Mouse (Mus musculus) right cerebral cortex, postnatal 10 days (tissue): ENCODE measurements around the gene Prr23a3.

Source experiments
- DNase-seq, 2 experiments: peaks; one replicate each; pipeline ENCODE4 v3.0.0; 2021; ENCODE audit warnings: low spot score in 2 of 2

The Prr23a3 gene

DNA sequence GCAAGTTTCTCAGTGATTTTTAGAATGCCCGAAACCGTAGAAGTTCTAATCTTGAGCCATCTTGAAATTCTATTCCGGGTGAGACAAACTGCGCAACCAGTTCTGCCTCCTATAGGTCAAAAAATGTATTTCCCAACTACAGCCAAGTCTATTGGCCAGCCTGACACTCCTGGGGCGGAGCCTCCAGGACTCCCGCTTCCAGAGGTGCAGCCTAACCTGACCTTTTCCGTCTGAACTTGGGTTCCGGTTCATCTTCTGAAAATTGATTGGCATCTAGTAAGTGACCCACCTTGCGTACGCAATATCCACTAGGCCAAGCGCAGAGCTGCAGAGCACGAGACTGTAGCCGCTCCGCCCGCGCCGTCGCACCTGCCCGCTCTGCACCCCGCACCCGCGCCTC lies at the start of gene Prr23a3:
TSS of gene Prr23a3 (plus strand) at position 197 of the 400 bp plus-strand sequence.
- DNase-seq, result no peak

DNA sequence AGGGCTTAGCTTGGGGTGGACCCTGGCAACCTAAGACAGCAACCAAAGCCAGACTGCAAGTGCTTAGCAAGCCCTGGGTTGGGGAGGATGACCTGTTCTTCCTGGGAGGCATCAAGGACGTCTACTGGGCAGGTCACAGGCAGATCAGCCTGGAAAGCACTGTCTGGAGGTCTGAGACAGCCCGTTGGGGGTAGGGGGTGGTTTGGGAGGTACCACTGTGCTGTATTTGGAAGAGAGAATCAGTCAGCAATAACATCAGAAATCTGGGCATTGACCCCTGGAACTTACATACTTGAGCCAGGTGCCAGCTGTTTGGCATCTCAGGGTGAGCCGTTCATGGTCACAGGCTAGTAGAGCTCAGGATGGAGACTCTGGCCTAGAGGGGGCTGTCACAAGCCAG lies 48.5 kb upstream of the Prr23a3 start:
- DNase-seq, result no peak

DNA sequence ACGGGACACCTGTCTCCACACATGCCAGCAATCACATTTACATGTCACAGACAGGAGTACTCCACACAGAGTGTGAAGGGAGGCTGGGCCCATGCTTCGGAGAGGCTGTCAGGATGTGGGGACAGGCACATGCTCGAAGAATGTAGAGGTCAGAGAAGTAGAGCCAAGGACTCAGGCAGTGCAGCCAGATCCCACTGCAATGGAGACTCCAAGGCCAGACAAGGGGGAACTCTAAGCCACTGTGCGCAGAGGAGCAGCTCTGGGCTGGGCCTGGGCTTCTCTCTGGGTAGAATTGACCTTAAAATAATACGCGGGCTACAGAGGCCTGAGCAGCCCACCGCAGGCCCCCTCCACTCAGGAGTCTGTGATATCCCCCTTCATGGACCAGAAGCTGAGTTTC lies 47.0 kb upstream of the Prr23a3 start:
- DNase-seq, result no peak

DNA sequence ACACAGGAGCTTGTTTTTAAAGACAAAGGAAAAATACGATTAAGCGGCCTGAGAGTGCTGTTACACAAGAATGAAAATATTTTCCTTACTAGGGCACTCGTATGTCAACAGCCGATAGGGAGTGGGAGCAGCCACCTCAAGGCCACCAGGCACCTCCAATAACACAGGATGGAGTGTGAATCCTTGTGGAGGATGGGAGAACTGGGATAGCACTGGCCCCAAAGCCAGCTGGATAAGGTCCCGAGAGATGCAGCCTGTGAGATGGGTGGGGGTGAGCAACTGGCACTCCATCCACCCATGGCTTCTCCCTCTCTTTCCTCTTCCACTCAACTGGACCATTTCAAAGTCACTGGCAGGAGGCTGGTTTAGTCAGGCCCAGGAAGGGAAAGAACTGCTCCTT lies 45.6 kb upstream of the Prr23a3 start:
- DNase-seq, result no peak

DNA sequence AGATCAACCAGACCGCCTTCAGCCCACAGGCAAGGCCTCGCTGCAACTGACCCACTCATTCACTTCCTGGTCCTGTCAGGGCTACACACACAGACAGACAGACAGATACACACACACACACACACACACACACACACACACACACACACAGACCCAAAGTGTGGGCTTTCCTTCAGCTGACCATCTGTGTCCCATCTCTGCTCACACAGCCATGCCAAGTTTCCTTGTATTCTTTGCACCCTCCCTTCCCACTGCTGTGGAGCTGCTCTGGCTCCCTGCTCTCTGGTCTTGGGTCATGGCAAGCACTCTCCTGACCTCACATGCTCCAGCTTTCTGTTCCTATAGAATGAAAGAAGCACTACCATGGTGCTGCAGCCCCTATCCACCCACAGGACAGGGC lies 45.1 kb upstream of the Prr23a3 start:
- no peak for DNase-seq

DNA sequence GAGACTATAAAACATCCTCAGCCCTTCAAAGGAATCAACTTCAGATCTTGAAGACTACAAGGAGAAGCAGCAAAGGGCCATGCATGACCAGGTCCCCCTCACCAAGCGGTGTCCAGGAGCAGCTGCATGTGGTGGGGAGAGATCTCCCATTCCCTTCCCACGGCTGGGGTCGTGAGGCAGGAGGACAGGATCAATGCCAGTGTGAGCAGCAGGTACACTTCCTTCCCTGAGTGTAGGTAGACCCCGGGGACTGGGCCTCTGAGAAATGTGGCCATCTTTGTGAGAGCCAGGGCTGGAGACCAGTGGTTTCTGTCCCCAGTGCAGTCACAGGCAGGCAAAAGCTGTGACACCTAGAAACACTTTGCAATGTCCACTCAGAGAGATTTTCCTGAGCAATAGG lies 44.1 kb upstream of the Prr23a3 start:
- DNase-seq, result no peak

DNA sequence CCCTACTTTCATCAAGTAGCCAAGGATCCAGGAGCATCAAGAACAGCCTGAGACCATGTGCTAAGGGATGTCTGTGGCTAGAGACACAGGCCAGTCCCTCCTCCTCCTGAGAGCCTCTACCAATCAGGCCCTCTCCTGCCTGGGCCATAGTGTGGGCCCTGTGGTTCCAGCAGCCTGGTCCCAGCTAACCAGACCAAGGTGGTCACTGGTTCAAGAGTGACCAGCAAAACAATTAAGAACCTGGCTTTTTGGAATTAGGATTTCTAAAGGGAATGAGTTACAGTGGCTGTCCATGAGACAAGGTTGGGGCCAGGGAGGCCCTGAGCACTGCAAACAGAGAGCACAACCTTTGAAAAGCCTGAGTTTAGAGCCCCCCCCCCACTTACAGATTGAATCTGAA lies 43.5 kb upstream of the Prr23a3 start:
- DNase-seq, result no peak

DNA sequence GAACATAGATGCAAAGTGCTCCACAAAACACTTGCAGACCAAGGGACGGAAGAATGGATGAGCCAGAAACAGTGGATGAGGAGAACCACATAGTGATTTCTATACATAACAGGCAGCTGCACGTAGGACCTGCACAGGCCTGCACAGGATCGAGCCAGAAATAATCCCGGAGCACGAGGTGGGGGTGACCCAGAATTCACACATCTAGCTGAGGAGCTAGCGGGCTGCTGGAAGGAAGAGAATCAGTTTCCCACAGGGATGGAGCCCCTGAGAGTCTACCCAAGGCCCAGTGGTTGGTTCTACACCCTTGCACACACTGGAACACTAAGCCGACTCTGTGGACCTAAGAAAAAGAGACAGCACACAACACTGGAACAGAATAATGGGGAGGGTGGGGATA lies 40.8 kb upstream of the Prr23a3 start:
- DNase-seq, result no peak

DNA sequence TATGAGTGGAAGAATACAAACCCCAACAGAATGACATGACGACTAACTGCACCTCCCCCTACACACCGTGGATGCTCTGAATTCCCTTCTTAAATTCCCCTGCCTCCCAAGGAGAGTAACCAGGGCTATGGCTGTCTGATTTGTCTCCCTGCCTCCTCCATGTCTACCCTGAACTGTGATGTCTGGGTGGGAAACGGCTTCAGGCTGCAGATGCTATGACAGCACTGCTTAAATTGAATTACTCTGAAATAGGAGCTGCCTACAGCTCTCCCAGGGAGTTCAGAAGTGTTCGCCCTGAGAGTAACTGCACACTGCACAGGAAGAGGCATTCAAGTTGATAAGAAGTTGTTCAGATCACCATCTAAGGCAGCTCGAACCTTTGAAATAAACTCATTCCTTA lies 35.1 kb upstream of the Prr23a3 start:
- DNase-seq, result no peak

DNA sequence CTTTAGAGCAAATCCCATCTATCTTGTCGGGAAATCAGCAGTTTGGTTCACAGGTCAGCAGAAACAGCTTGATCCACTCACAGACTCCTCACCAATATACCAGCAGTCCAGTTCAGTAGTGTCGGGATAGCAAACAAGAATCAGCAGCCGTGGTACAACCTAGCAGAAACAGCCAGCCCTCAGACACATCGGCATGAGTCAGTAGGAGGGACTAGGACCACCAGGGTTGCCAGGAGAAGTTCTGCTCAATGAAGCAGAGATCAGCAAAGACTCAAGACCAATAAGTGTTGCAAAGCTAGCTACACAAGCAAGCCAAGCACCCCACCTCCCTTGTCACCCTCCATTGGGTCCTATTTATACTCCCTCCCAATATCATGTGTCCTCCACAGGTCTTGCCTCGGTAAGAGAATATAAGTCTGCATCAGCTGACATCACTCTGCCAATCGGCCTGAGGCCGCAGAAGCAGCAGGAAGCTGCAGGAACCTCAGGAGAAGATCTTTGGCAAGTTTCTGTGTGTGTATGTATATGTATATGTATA lies 27.0 kb upstream of the Prr23a3 start:
- DNase-seq, result no peak

DNA sequence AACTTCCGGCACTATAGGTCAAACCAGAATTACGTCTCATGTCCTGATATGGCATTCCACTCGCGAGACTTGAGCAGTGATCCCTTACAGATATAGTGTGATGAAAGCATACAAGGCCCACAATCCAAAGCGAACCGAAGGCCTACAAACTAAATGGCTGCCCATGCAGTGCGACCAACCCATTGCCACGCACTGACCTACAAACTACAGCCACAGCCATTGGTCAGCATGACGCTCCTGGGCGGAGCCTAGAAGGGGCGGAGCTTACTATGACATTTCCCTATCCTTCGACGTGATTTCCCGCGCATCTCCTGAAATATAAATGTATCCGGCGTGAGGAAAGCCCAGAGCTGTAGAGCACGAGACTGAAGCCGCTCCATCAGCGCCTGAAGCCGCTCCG lies 22.4 kb upstream of the Prr23a3 start, which contains the start of gene Prr23a1:
TSS of gene Prr23a1 (plus strand) at position 387 of the 400 bp plus-strand sequence.
- DNase-seq, result no peak

DNA sequence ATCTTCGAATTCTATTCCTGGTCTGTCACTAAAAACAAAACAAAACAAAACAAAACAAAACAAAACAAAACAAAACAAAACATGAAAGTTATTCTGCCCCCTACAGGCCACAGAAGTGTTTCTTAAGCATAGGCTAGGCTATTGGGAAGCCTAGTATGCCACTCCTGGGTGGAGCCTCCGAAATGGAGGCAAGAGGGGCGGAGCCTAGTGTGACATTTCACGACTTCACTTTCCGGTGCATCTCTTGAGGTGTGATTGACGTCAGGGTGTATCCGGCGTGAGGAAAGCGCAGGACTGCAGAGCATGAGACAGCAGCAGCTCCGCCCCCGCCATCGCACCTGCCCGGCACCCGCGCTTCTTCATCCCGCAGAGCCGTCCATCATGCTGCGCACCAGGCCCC lies 8.4 kb upstream of the Prr23a3 start, which contains the start of gene Prr23a2:
TSS of gene Prr23a2 (plus strand) at position 285 of the 400 bp plus-strand sequence.
- DNase-seq, result no peak

DNA sequence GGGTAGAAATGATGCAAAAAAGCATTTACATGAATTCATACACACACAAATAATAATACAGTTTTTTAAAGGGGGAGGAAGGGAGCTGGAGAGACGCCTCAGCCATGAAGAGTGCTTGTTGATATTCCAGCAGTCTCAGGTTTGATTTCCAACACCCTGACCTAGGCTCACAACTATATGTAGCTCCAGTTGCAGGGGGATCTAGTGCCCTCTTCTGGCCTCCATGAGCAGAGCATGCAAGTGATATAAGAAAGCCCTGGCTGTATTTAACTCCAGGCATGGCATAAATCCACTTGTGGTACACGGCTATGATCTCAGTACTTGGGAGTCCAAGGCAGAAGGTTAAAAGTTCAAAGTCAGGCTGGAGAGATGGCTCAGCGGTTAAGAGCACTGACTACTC lies 1.1 kb upstream of the Prr23a3 start:
- no peak for DNase-seq

DNA sequence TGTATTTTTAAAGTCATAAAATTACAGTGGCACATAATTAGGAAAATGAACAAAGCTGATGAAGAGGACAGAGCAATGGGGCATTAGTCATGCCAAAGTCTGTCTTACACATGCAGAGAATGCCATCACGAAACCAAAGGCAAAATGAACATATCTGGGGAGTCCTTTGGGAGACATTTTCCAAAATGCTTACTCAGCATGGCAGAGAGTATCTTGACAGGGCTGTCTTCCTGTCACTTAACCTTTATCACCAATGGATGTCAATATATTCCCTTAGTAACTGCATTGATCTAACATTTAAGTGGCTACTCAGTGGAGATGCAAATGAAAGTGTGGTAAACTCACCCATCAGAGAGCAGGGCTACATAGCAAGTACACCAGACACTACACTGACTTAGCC lies 36.9 kb downstream of the Prr23a3 start:
- DNase-seq, result no peak

DNA sequence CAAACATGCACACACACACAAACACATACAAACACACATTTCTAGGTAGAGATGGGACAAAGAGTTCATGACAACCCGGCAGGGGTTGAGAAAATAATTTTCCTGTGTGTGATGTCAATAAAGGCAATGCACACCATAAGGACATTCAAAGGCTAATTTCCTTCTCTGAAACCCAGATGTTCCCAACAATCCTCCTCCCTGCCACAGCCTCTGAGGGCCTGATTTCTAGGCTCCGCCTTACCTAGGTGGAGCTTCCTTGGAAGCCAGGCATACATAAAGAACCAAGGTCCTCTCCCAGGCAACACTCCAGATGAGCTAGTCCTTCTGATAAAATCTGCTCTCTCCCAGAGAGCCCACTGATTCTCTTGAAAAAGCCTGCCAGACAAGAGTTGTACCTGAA lies 38.3 kb downstream of the Prr23a3 start, which contains the start of gene 7420426K07Rik:
TSS of gene 7420426K07Rik (plus strand) at position 301 of the 400 bp plus-strand sequence.
- no peak for DNase-seq
